Mouse (Mus musculus) CH12.LX (cell line): ENCODE data around the gene Macf1. TPM values are rescaled to one million over a fixed set of nuclear protein-coding genes. Genes with fewer than 3 reads are reported as not detected.
A peak's percentile ranks its signal among the peaks of the same experiment; 100 is the strongest.

ENCODE experiments used
- DNase-seq: peaks from one replicate; pipeline ENCODE4 v3.0.0-alpha.2; 2013; ENCODE audit errors: extremely low read depth
- H3K27ac ChIP-seq: 2 replicates; pipeline ENCODE4 v1.5.1; 2012; ENCODE audit warnings: low read depth, mild to moderate bottlenecking, control low read depth, moderate library complexity; ENCODE audit not compliant: insufficient read depth
- H3K27me3 ChIP-seq: replicated peaks from 2 replicates; pipeline ENCODE3; 2012; ENCODE audit warnings: inconsistent platforms
- H3K36me3 ChIP-seq, 2 experiments: replicated peaks in 1 of 2; 2 replicates each; pipeline versions ENCODE3 to v1.6.1; 2012; ENCODE audit warnings: inconsistent platforms in 1 of 2, low read length in 1 of 2, mild to moderate bottlenecking in 1 of 2, mixed read lengths in 1 of 2, moderate library complexity in 1 of 2; ENCODE audit not compliant: control insufficient read depth in 1 of 2, insufficient read depth in 1 of 2
- H3K4me1 ChIP-seq, 2 experiments: 2 replicates each; pipeline ENCODE4 v1.6.1; 2012; ENCODE audit warnings: inconsistent platforms in 1 of 2, moderate library complexity in 1 of 2; ENCODE audit not compliant: insufficient read depth in 2 of 2, control insufficient read depth in 1 of 2
- H3K4me2 ChIP-seq: 2 replicates; pipeline ENCODE4 v1.6.1; 2012; ENCODE audit warnings: low read depth, mild to moderate bottlenecking, control low read depth; ENCODE audit not compliant: poor library complexity, insufficient read depth, severe bottlenecking
- H3K4me3 ChIP-seq, 3 experiments: fragments of 150-350 bp in 1 of 3; sonication (generic) in 1 of 3; replicated peaks in 1 of 3; 2 replicates each; pipeline versions ENCODE3 to v1.5.1; 2011 to 2012; ENCODE audit warnings: low read depth in 2 of 3, low read length in 2 of 3, mild to moderate bottlenecking in 2 of 3, moderate library complexity in 2 of 3, control low read depth in 1 of 3, improper control_type of control experiment in 1 of 3, inconsistent platforms in 1 of 3, mixed read lengths in 1 of 3; ENCODE audit not compliant: poor library complexity in 1 of 3
- H3K79me2 ChIP-seq: replicated peaks from 2 replicates; pipeline ENCODE4 v1.6.1; 2012; ENCODE audit warnings: mild to moderate bottlenecking, moderate library complexity; ENCODE audit not compliant: control insufficient read depth, poor library complexity, insufficient read depth, severe bottlenecking; ENCODE audit errors: extremely low read depth
- H3K9ac ChIP-seq: 2 replicates; pipeline ENCODE4 v1.6.1; 2012; ENCODE audit warnings: low read depth, mild to moderate bottlenecking, control low read depth, moderate library complexity; ENCODE audit not compliant: insufficient read depth
- H3K9me3 ChIP-seq: replicated peaks from 2 replicates; pipeline ENCODE3; 2012; ENCODE audit warnings: low read length, inconsistent platforms, mixed read lengths
- BHLHE40 ChIP-seq: IDR thresholded peaks from 2 replicates; pipeline ENCODE4 v1.6.1; 2011; ENCODE audit warnings: mild to moderate bottlenecking, low read depth, low read length, improper control_type of control experiment
- CHD2 ChIP-seq: IDR thresholded peaks from 2 replicates; pipeline ENCODE4 v1.6.1; 2011; ENCODE audit warnings: low read length, improper control_type of control experiment
- CTCF ChIP-seq, 2 experiments: IDR thresholded peaks in 1 of 2; conservative IDR thresholded peaks in 1 of 2; 2 replicates each; pipeline ENCODE4 v1.5.1; 2011 to 2012; ENCODE audit warnings: low read depth in 2 of 2, low read length in 2 of 2, improper control_type of control experiment in 1 of 2, inconsistent platforms in 1 of 2, mild to moderate bottlenecking in 1 of 2, moderate library complexity in 1 of 2
- E2F4 ChIP-seq: IDR thresholded peaks from 2 replicates; pipeline ENCODE4 v1.6.1; 2011; ENCODE audit warnings: low read depth, low read length, improper control_type of control experiment; ENCODE audit not compliant: insufficient replicate concordance
- ETS1 ChIP-seq: conservative IDR thresholded peaks from 2 replicates; pipeline ENCODE4 v1.6.1; 2012; ENCODE audit warnings: low read depth, mild to moderate bottlenecking, inconsistent platforms, low read length, improper control_type of control experiment, moderate library complexity
- JUN ChIP-seq: IDR thresholded peaks from 2 replicates; pipeline ENCODE4 v1.6.1; 2011; ENCODE audit warnings: low read depth, mild to moderate bottlenecking, low read length, improper control_type of control experiment, moderate library complexity; ENCODE audit not compliant: insufficient read depth
- JUND ChIP-seq: conservative IDR thresholded peaks from 2 replicates; pipeline ENCODE4 v1.6.1; 2011; ENCODE audit warnings: low read depth, low read length, improper control_type of control experiment
- KAT2A ChIP-seq: IDR thresholded peaks from 2 replicates; pipeline ENCODE4 v1.6.1; 2012; ENCODE audit warnings: low read length, improper control_type of control experiment, inconsistent platforms; ENCODE audit not compliant: insufficient replicate concordance
- MAX ChIP-seq: IDR thresholded peaks from 2 replicates; pipeline ENCODE4 v1.6.1; 2011; ENCODE audit warnings: low read length, improper control_type of control experiment
- MXI1 ChIP-seq: IDR thresholded peaks from 2 replicates; pipeline ENCODE4 v1.6.1; 2011; ENCODE audit warnings: mild to moderate bottlenecking, low read depth, low read length, improper control_type of control experiment
- NELFE ChIP-seq: IDR thresholded peaks from 2 replicates; pipeline ENCODE4 v1.6.1; 2011; ENCODE audit warnings: low read depth, low read length, improper control_type of control experiment
- POLR2AphosphoS2 ChIP-seq: IDR thresholded peaks from 2 replicates; pipeline ENCODE4 v1.6.1; 2011; ENCODE audit warnings: low read depth, low read length, improper control_type of control experiment
- RAD21 ChIP-seq: IDR thresholded peaks from 2 replicates; pipeline ENCODE4 v1.6.1; 2011; ENCODE audit warnings: low read depth, mild to moderate bottlenecking, low read length, improper control_type of control experiment, moderate library complexity
- SIN3A ChIP-seq: IDR thresholded peaks from 2 replicates; pipeline ENCODE4 v1.6.1; 2012; ENCODE audit warnings: low read length, improper control_type of control experiment, inconsistent platforms
- SMC3 ChIP-seq: IDR thresholded peaks from 2 replicates; pipeline ENCODE4 v1.6.1; 2011; ENCODE audit warnings: low read depth, low read length, improper control_type of control experiment
- TCF12 ChIP-seq: IDR thresholded peaks from 2 replicates; pipeline ENCODE4 v1.6.1; 2014; ENCODE audit warnings: low read depth, mild to moderate bottlenecking, inconsistent platforms, low read length, improper control_type of control experiment
- ZMIZ1 ChIP-seq: IDR thresholded peaks from 2 replicates; pipeline ENCODE4 v1.6.1; 2012; ENCODE audit warnings: low read depth, mild to moderate bottlenecking, inconsistent platforms, low read length, improper control_type of control experiment
- dilution Hi-C: fragments of 300-500 bp; cut with MboI; formaldehyde crosslinking; loops from 2 replicates; pipeline ENCODE4 v1.14.3; 2020; ENCODE audit warnings: low sequenced_read_pairs; ENCODE audit not compliant: extremely low pct_unique_long_range_greater_than_20kb, extremely low pct_ligation_motif_present
- in situ Hi-C: fragments of 300-500 bp; cut with MboI; formaldehyde crosslinking; loops from 3 replicates; pipeline ENCODE4 v1.14.3; 2019; ENCODE audit warnings: low sequenced_read_pairs, low pct_ligation_motif_present, low pct_unique_long_range_greater_than_20kb, mixed read lengths
- polyA plus RNA-seq: library from polyadenylated mRNA; unstranded; fragments of >175 nt; gene quantifications from 2 replicates; pipeline ENCODE4 v1.2.1, GENCODE M21; 2012; ENCODE audit warnings: low read depth; ENCODE audit not compliant: insufficient read length
- total RNA-seq, 2 experiments: library from RNA; depleted of rRNA; stranded (reverse); fragments of 300-350 nt in 1 of 2; fragments of >200 nt in 1 of 2; gene quantifications; 2 replicates each; pipeline ENCODE4 v1.2.3; 2012 to 2014

Gene Macf1
- total and polyA plus RNA-seq, 3 experiments = 63.3 to 93.3 (median 77.8) TPM

GRCm38 (mm10) chr4:123607174-123607573 lies 77.0 kb downstream of the Macf1 start:
- H3K9me3 ChIP-seq = peaks cover 2% of the 10 kb centered on the region
- no peak overlapping the region for H3K9ac ChIP-seq
- H3K79me2 ChIP-seq = no peaks in the 10 kb centered on the region
- no peak overlapping the region for H3K4me3 ChIP-seq
- in situ Hi-C loops = no loop called here
- no peak for DNase-seq
- H3K36me3 ChIP-seq = no peaks in the 10 kb centered on the region
- H3K27me3 ChIP-seq = no peaks in the 10 kb centered on the region
- peaks cover 0 to 16% of the 10 kb centered on the region in 2 experiments; a peak in 2 of 4 replicates for H3K4me1 ChIP-seq
- no peak overlapping the region for H3K4me2 ChIP-seq
- no peak for TF ChIP-seq TCF12
- TF ChIP-seq MAX = no peak
- TF ChIP-seq CTCF (conservative IDR thresholded peaks at IDR 0.05 in 1 of 2, IDR thresholded peaks at IDR 0.05 in 1 of 2; ENCODE audit: low read depth in 2 of 2, low read length in 2 of 2) = peak in 1 of 2 experiments; percentile 61; a peak in 2 of 4 replicates
- no peak for TF ChIP-seq POLR2AphosphoS2
- peak; percentile 58 for TF ChIP-seq RAD21
- TF ChIP-seq SMC3 = peak; percentile 49
- TF ChIP-seq, all 38 proteins: peak for 3
- H3K27ac ChIP-seq = no peak overlapping the region
- dilution Hi-C loops = no loop called here

- no peaks in the 10 kb centered on the region for H3K36me3 ChIP-seq
- in situ Hi-C loops = no loop called here
- no peak for TF ChIP-seq JUN
- no peak for TF ChIP-seq ZMIZ1
- TF ChIP-seq RAD21 = no peak
- no peak for TF ChIP-seq BHLHE40
- TF ChIP-seq CTCF (conservative IDR thresholded peaks at IDR 0.05 in 1 of 2, IDR thresholded peaks at IDR 0.05 in 1 of 2; ENCODE audit: low read depth in 2 of 2, low read length in 2 of 2) = no peak
- no peak for TF ChIP-seq KAT2A
- TF ChIP-seq TCF12 = no peak
- no peak for TF ChIP-seq CHD2
- no peak for TF ChIP-seq MXI1
- no peak for TF ChIP-seq ETS1
- no peak for TF ChIP-seq NELFE
- no peak for TF ChIP-seq SIN3A
- TF ChIP-seq E2F4 = no peak
- no peak for TF ChIP-seq JUND
Measured at GRCm38 (mm10) chr4:123605948-123606347, 78.2 kb downstream of the Macf1 start.

More at GRCm38 (mm10) chr4:123605948-123606347, 78.2 kb downstream of the Macf1 start:
- H3K9me3 ChIP-seq = peaks cover 2% of the 10 kb centered on the region
- H3K4me2 ChIP-seq = no peak overlapping the region
- no peaks in the 10 kb centered on the region for H3K27me3 ChIP-seq
- no peak for DNase-seq
- dilution Hi-C loops = no loop called here
- no peak overlapping the region for H3K9ac ChIP-seq
- no peak overlapping the region for H3K4me3 ChIP-seq
- H3K27ac ChIP-seq = no peak overlapping the region
- peaks cover 0 to 7% of the 10 kb centered on the region in 2 experiments; a peak in 2 of 4 replicates for H3K4me1 ChIP-seq
- H3K79me2 ChIP-seq = no peaks in the 10 kb centered on the region
